Mouse (Mus musculus) ES-E14 (cell line): ENCODE results near the gene Klra8.
"Not testable (repeated sequence)": the region's sequence is repeated elsewhere in the genome, so short reads cannot be mapped to it uniquely, and the experiment has no call there.

Source experiments
- CHD2 ChIP-seq: IDR thresholded peaks from 2 replicates; pipeline ENCODE4 v1.6.1; 2014; ENCODE audit warnings: mild to moderate bottlenecking, low read depth, low read length, inconsistent platforms
- MAFK ChIP-seq: IDR thresholded peaks from 2 replicates; pipeline ENCODE4 v1.6.1; 2014; ENCODE audit warnings: mild to moderate bottlenecking, low read depth, low read length, inconsistent platforms; ENCODE audit not compliant: insufficient read depth
- ZC3H11A ChIP-seq: IDR thresholded peaks from 2 replicates; pipeline ENCODE4 v1.6.1; 2012; ENCODE audit warnings: low read depth, mild to moderate bottlenecking, inconsistent platforms, low read length, borderline replicate concordance
- ZNF384 ChIP-seq: IDR thresholded peaks from 2 replicates; pipeline ENCODE4 v1.6.1; 2012; ENCODE audit warnings: low read depth, low read length, inconsistent platforms

DNA sequence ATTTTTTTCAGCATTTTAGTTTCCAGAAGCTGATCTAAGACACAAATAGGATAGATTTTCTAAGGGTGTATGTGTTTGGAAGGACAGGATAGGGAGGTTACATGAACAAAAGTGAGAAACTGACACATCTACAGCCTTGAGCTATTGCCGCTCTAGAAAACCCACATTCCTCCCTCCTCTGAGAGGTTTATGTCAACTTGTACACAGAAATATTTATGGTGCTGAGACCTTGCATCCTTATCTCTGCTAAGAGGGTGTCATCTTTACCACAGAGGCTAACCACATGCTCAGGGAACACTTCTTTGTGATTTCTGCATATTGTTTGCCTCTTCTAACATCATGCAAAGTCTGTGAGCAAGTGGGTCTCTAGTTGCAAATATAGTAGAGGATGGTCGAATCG is 27.0 kb downstream of the Klra8 start:
- not testable (repeated sequence) for TF ChIP-seq MAFK, ZNF384, CHD2, ZC3H11A
